Mouse (Mus musculus): ENCODE data around the gene Rhobtb3. TPM values are rescaled to one million over a fixed set of nuclear protein-coding genes. Genes with fewer than 3 reads are reported as not detected.
"Not testable (repeated sequence)": the region's sequence is repeated elsewhere in the genome, so short reads cannot be mapped to it uniquely, and the experiment has no call there.

Rhobtb3 gene
- polyA plus RNA-seq, 1 experiment from 2014 or later, result 52.4 TPM

DNA sequence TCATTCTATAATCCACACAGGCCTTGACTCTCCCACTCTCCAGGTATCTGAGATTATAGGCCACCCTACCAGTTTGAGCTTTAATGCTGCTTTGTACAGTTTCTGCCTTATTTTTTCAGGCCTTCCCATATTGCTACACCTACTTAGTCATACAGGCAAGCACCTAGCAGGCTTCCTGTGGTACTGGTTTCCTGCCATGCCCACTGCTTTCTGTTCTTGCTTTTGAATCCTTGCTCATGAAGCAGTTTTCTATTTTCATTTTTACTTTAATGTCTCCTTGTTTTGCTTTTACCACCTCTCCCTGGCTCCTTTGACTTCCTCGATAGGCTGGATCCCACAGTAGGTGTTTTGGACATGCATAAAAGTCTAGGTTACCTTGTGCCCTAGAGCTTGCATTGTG is 118.3 kb downstream of the Rhobtb3 start:
- no peak for ATAC-seq (ENCODE audit: insufficient read depth)
- Histone ChIP-seq H3K9ac (no peak overlapping the region), H3K4me3 (ENCODE audit: low read depth, low read length) (no peak overlapping the region), H3K4me1 (ENCODE audit: insufficient read depth) (no peaks in the 10 kb centered on the region), H3K9me3 (ENCODE audit: low read depth, low read length) (no peaks in the 10 kb centered on the region), H3K36me3 (ENCODE audit: insufficient read depth) (no peaks in the 10 kb centered on the region), H3K4me2 (no peak overlapping the region), H3K27me3 (ENCODE audit: insufficient read depth, low read length) (no peaks in the 10 kb centered on the region), H3K27ac (ENCODE audit: low read depth) (no peak overlapping the region)
- TF ChIP-seq CTCF (IDR thresholded peaks at IDR 0.05; ENCODE audit: low read depth), result no peak
- 90% methylated on average over 1 of the region's 1 CpGs for WGBS
- no peak for DNase-seq

DNA sequence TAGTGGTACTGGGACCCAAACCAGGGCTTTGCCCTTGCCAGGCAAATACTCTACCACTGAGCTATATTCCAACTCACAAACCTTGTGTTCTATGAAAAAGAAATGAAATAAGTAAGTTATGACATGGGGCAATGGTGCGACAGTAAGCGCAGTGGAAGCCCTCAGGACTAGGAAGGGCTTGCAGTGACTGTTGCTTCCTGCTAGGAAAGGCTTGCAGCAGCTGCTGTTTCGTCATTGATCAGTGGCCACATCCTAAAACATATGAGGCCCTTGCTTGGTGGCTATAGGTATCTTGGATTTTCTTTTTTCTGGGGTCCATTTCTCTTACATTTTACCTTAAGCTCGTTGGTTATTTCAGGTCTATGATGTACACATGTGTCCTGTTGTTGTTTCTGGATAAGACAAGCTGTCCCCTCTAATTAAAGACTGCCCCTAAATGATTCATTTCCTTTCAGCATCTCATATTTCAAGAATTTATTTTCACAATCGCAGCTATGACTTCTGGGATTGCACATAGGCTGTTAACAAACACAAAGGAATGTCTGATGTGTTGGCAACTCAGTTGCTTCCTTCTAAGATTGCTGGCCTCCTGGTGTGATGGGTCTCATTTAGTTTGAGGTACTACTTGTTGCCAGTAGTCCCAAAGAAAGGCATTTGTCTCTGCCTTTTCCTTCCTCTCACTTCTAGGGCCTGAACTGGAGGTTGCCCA is 119.0 kb downstream of the Rhobtb3 start:
- Histone ChIP-seq H3K36me3 (ENCODE audit: insufficient read depth) (no peaks in the 10 kb centered on the region), H3K4me1 (ENCODE audit: insufficient read depth) (no peaks in the 10 kb centered on the region), H3K4me3 (ENCODE audit: low read depth, low read length) (no peak overlapping the region), H3K27ac (ENCODE audit: low read depth) (no peak overlapping the region), H3K9me3 (ENCODE audit: low read depth, low read length) (no peaks in the 10 kb centered on the region), H3K9ac (no peak overlapping the region), H3K27me3 (ENCODE audit: insufficient read depth, low read length) (no peaks in the 10 kb centered on the region), H3K4me2 (no peak overlapping the region)
- 74% methylated on average over 5 of the region's 5 CpGs for WGBS
- TF ChIP-seq CTCF (IDR thresholded peaks at IDR 0.05; ENCODE audit: low read depth), result no peak
- DNase-seq (no peak), ATAC-seq (ENCODE audit: insufficient read depth) (no peak)

DNA sequence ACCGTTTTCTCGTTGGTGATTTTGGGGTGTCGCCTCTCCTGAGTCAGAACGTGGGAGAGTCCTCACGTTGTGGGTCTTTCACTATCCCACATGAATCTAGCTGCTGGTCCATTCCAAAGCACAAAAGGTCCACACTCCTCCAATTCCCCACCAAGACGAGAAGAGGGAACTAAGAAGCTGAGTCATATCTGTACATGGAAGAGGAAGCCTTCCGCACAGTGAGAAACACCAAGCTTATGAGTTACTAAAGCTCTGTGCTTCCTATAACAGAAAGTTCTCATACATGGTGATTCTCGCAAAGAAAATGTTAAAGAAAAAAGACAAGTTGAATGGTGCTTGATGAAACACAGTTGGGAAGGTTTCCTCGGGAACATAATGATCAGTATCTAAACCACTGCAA is 120.5 kb downstream of the Rhobtb3 start:
- H3K4me3 ChIP-seq (ENCODE audit: low read depth, low read length), result no peak overlapping the region
- DNase-seq, result no peak
- no peaks in the 10 kb centered on the region for H3K27me3 ChIP-seq (ENCODE audit: insufficient read depth, low read length)
- no peaks in the 10 kb centered on the region for H3K36me3 ChIP-seq (ENCODE audit: insufficient read depth)
- no peak overlapping the region for H3K4me2 ChIP-seq
- no peak for ATAC-seq (ENCODE audit: insufficient read depth)
- no peak for TF ChIP-seq CTCF (IDR thresholded peaks at IDR 0.05; ENCODE audit: low read depth)
- 91% methylated on average over 8 of the region's 9 CpGs for WGBS
- H3K4me1 ChIP-seq (ENCODE audit: insufficient read depth), result no peaks in the 10 kb centered on the region
- H3K27ac ChIP-seq (ENCODE audit: low read depth), result no peak overlapping the region
- H3K9me3 ChIP-seq (ENCODE audit: low read depth, low read length), result no peaks in the 10 kb centered on the region
- H3K9ac ChIP-seq, result no peak overlapping the region

DNA sequence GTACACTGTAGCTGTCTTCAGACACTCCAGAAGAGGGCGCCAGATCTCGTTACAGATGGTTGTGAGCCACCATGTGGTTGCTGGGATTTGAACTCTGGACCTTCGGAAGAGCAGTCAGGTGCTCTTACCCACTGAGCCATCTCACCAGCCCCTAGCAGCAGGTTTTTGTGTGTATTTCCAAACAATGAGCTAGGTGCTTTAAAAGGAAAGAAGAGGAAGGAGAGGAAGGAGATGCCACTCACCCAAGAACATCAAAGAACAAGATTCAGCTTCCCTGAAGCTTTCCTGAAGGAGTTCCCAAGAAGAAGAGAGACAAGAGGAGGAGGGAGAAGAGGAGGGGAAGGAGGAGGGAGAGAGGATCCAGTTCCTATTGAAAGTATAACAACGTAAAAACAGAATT is 121.4 kb downstream of the Rhobtb3 start:
- H3K4me3 ChIP-seq (ENCODE audit: low read depth, low read length); H3K4me1 ChIP-seq (ENCODE audit: insufficient read depth); H3K27me3 ChIP-seq (ENCODE audit: insufficient read depth, low read length); H3K36me3 ChIP-seq (ENCODE audit: insufficient read depth); DNase-seq; H3K4me2 ChIP-seq; H3K9ac ChIP-seq; ATAC-seq (ENCODE audit: insufficient read depth); H3K27ac ChIP-seq (ENCODE audit: low read depth); H3K9me3 ChIP-seq (ENCODE audit: low read depth, low read length): not testable (repeated sequence)
- WGBS, result 86% methylated on average over 4 of the region's 4 CpGs

DNA sequence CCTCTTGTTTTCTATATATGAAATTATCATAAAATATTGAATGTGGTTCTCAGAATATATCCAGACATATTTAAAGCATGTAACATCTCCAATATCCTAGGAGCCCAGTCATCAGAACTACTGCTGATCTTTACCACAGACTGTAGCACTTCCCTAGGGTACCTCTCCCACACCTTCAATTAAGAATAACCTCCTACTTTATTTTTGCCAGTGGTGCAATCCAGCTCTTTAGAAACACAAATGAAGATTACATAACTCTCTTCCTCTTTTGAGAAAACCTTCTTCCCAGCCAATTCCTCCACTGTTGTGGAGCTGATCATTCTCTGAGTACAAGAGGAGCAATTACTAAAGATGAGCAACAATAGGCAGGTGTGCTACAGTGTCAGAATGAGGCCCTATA is 123.8 kb downstream of the Rhobtb3 start:
- H3K9ac ChIP-seq, result no peak overlapping the region
- no peak for DNase-seq
- H3K4me1 ChIP-seq (ENCODE audit: insufficient read depth), result no peaks in the 10 kb centered on the region
- ATAC-seq (ENCODE audit: insufficient read depth), result no peak
- H3K9me3 ChIP-seq (ENCODE audit: low read depth, low read length), result no peaks in the 10 kb centered on the region
- no peak for TF ChIP-seq CTCF (IDR thresholded peaks at IDR 0.05; ENCODE audit: low read depth)
- no peak overlapping the region for H3K4me3 ChIP-seq (ENCODE audit: low read depth, low read length)
- H3K27ac ChIP-seq (ENCODE audit: low read depth), result no peak overlapping the region
- no peaks in the 10 kb centered on the region for H3K27me3 ChIP-seq (ENCODE audit: insufficient read depth, low read length)
- H3K36me3 ChIP-seq (ENCODE audit: insufficient read depth), result no peaks in the 10 kb centered on the region
- H3K4me2 ChIP-seq, result no peak overlapping the region

Other genes with a start within 250 kb of the Rhobtb3 start
- gene Ell2, start 237.2 kb downstream of the Rhobtb3 start, polyA plus RNA-seq (2014; fragmentation: Nextera tagmentation; extraction: Ambion mirVana), result 3.7 and 5.6 TPM in 2 replicates
- gene Glrx, start 104.1 kb downstream of the Rhobtb3 start, polyA plus RNA-seq (2014; fragmentation: Nextera tagmentation; extraction: Ambion mirVana), result 35.9 and 43.8 TPM in 2 replicates
- 0.81 and 0.82 TPM in 2 replicates for gene Spata9, start 23.2 kb upstream of the Rhobtb3 start, polyA plus RNA-seq (2014; fragmentation: Nextera tagmentation; extraction: Ambion mirVana)
- gene Rfesd, start 74.8 kb upstream of the Rhobtb3 start, polyA plus RNA-seq (2014; fragmentation: Nextera tagmentation; extraction: Ambion mirVana), result 18.4 and 19.5 TPM in 2 replicates
- gene Gpr150, start 113.1 kb upstream of the Rhobtb3 start, polyA plus RNA-seq (2014; fragmentation: Nextera tagmentation; extraction: Ambion mirVana), result 0.13 TPM in 1 of 2 replicates, not detected in the other
- 7.6 and 8.1 TPM in 2 replicates for gene Arsk, start 154.7 kb upstream of the Rhobtb3 start, polyA plus RNA-seq (2014; fragmentation: Nextera tagmentation; extraction: Ambion mirVana)
- gene Ttc37, start 154.8 kb upstream of the Rhobtb3 start, polyA plus RNA-seq (2014; fragmentation: Nextera tagmentation; extraction: Ambion mirVana), result 19.8 and 22.1 TPM in 2 replicates